Mouse (Mus musculus) erythroblast, adult 5-6 weeks (primary cell): ENCODE data around the gene Sar1b. TPM values are rescaled to one million over a fixed set of nuclear protein-coding genes. Genes with fewer than 3 reads are reported as not detected.

Source experiments
- ATAC-seq: replicated peaks from 2 replicates; pipeline ENCODE4 v1.8.0; 2016; ENCODE audit warnings: moderate number of reproducible peaks, mild to moderate bottlenecking, moderate TSS enrichment, inconsistent platforms; ENCODE audit not compliant: poor library complexity, low FRiP score, severe bottlenecking
- total RNA-seq, 2 experiments: library from RNA; stranded (forward) in 1 of 2; stranded (reverse) in 1 of 2; fragments of 150-400 nt in 1 of 2; fragments of 200-764, 138-1000 nt in 1 of 2; gene quantifications; 2 replicates each; pipeline versions ENCODE4 v1.2.3 to v1.2.4; 2015 to 2017; ENCODE audit warnings: low replicate concordance in 2 of 2

The Sar1b gene
- total RNA-seq, 2 experiments from 2014 or later, result 21.3 to 58.4 TPM

- no peak for ATAC-seq
These were observed 59.8 kb downstream of the Sar1b start for GRCm38 (mm10) chr11:51823271-51823670.

GRCm38 (mm10) chr11:51823963-51824753 lies 60.7 kb downstream of the Sar1b start:
- ATAC-seq, result no peak

GRCm38 (mm10) chr11:51824867-51825424 lies 61.5 kb downstream of the Sar1b start:
- no peak for ATAC-seq

- ATAC-seq, result peak; percentile 89
These were observed 68.7 kb downstream of the Sar1b start for GRCm38 (mm10) chr11:51831962-51832909.

- ATAC-seq, result no peak
These were observed 69.5 kb downstream of the Sar1b start for GRCm38 (mm10) chr11:51832992-51833391.

- ATAC-seq, result no peak
These were observed 70.0 kb downstream of the Sar1b start for GRCm38 (mm10) chr11:51833393-51834066.

- ATAC-seq, result no peak
These were observed 70.6 kb downstream of the Sar1b start for GRCm38 (mm10) chr11:51834067-51834411.

GRCm38 (mm10) chr11:51835598-51835997 lies 72.1 kb downstream of the Sar1b start:
- ATAC-seq, result no peak

GRCm38 (mm10) chr11:51836506-51836905 lies 73.0 kb downstream of the Sar1b start:
- no peak for ATAC-seq

- ATAC-seq, result no peak
These were observed 74.0 kb downstream of the Sar1b start for GRCm38 (mm10) chr11:51837164-51838153.

- peak; percentile 51 for ATAC-seq
These were observed 75.6 kb downstream of the Sar1b start for GRCm38 (mm10) chr11:51839106-51839505.

- ATAC-seq, result peak; percentile 42; the same call in 1 of the 2 replicates
These were observed 76.5 kb downstream of the Sar1b start for GRCm38 (mm10) chr11:51839973-51840372.

GRCm38 (mm10) chr11:51840657-51841056 lies 77.2 kb downstream of the Sar1b start:
- peak; percentile 83 for ATAC-seq

- ATAC-seq, result peak; percentile 64
These were observed 77.7 kb downstream of the Sar1b start for GRCm38 (mm10) chr11:51841149-51841548.

Other genes starting within 250 kb of the Sar1b start
- gene Phykpl, start 178.9 kb upstream of the Sar1b start, total RNA-seq (2015; ENCODE audit: low replicate concordance), result 1.3 and 2.1 TPM in 2 replicates
- gene Phykpl, start 178.9 kb upstream of the Sar1b start, total RNA-seq (2017; ENCODE audit: low replicate concordance), result 3.1 and 5.2 TPM in 2 replicates
- gene Hnrnpab, start 156.8 kb upstream of the Sar1b start, total RNA-seq (2015; ENCODE audit: low replicate concordance), result 140 and 157 TPM in 2 replicates
- gene Hnrnpab, start 156.8 kb upstream of the Sar1b start, total RNA-seq (2017; ENCODE audit: low replicate concordance), result 174 and 180 TPM in 2 replicates
- gene Nhp2, start 144.0 kb upstream of the Sar1b start, total RNA-seq (2015; ENCODE audit: low replicate concordance), result 7.5 and 27.6 TPM in 2 replicates
- gene Nhp2, start 144.0 kb upstream of the Sar1b start, total RNA-seq (2017; ENCODE audit: low replicate concordance), result 19.2 and 23.3 TPM in 2 replicates
- gene Rmnd5b, start 127.8 kb upstream of the Sar1b start, total RNA-seq (2015; ENCODE audit: low replicate concordance), result 17.3 and 18.6 TPM in 2 replicates
- gene Rmnd5b, start 127.8 kb upstream of the Sar1b start, total RNA-seq (2017; ENCODE audit: low replicate concordance), result 3.6 and 3.9 TPM in 2 replicates
- gene N4bp3, start 112.8 kb upstream of the Sar1b start, total RNA-seq (2015; ENCODE audit: low replicate concordance), result 1.0 TPM in 1 of 2 replicates, not detected in the other
- not detected in 2 replicates for gene N4bp3, start 112.8 kb upstream of the Sar1b start, total RNA-seq (2017; ENCODE audit: low replicate concordance)
- 0.84 TPM in 1 of 2 replicates, not detected in the other for gene D930048N14Rik, start 112.7 kb upstream of the Sar1b start, total RNA-seq (2015; ENCODE audit: low replicate concordance)
- gene D930048N14Rik, start 112.7 kb upstream of the Sar1b start, total RNA-seq (2017; ENCODE audit: low replicate concordance), result not detected in 2 replicates
- 11.9 and 18.1 TPM in 2 replicates for gene 0610009B22Rik, start 74.8 kb upstream of the Sar1b start, total RNA-seq (2015; ENCODE audit: low replicate concordance)
- gene 0610009B22Rik, start 74.8 kb upstream of the Sar1b start, total RNA-seq (2017; ENCODE audit: low replicate concordance), result 5.0 and 8.1 TPM in 2 replicates
- gene Sec24a, start 53 bp upstream of the Sar1b start, total RNA-seq (2015; ENCODE audit: low replicate concordance), result 4.2 and 7.3 TPM in 2 replicates
- gene Sec24a, start 53 bp upstream of the Sar1b start, total RNA-seq (2017; ENCODE audit: low replicate concordance), result 2.0 and 2.6 TPM in 2 replicates
- gene Jade2, start 94.0 kb downstream of the Sar1b start, total RNA-seq (2015; ENCODE audit: low replicate concordance), result 1.7 and 3.8 TPM in 2 replicates
- 2.4 and 2.6 TPM in 2 replicates for gene Jade2, start 94.0 kb downstream of the Sar1b start, total RNA-seq (2017; ENCODE audit: low replicate concordance)
- gene Cdkn2aipnl, start 204.0 kb downstream of the Sar1b start, total RNA-seq (2015; ENCODE audit: low replicate concordance), result 18.4 and 25.9 TPM in 2 replicates
- gene Cdkn2aipnl, start 204.0 kb downstream of the Sar1b start, total RNA-seq (2017; ENCODE audit: low replicate concordance), result 13.8 and 16.7 TPM in 2 replicates
- 430 and 441 TPM in 2 replicates for gene Ube2b, start 237.1 kb downstream of the Sar1b start, total RNA-seq (2015; ENCODE audit: low replicate concordance)
- 422 and 539 TPM in 2 replicates for gene Ube2b, start 237.1 kb downstream of the Sar1b start, total RNA-seq (2017; ENCODE audit: low replicate concordance)
- 1.7 TPM in 1 of 2 replicates, not detected in the other for gene Cdkl3, start 240.5 kb downstream of the Sar1b start, total RNA-seq (2015; ENCODE audit: low replicate concordance)
- gene Cdkl3, start 240.5 kb downstream of the Sar1b start, total RNA-seq (2017; ENCODE audit: low replicate concordance), result 0.98 TPM in 1 of 2 replicates, not detected in the other